Mouse (Mus musculus) layer of hippocampus, adult 18-20 months (tissue): Measurements from ENCODE around the gene Stra8. TPM values are rescaled to one million over a fixed set of nuclear protein-coding genes. Genes with fewer than 3 reads are reported as not detected.

Source experiments
- DNase-seq, 2 experiments: peaks; one replicate each; pipeline ENCODE4 v3.0.0; 2022; ENCODE audit warnings: low spot score in 2 of 2
- total RNA-seq, 2 experiments: library from RNA; stranded (reverse); gene quantifications; 2 replicates each; pipeline ENCODE4 v1.2.3; 2021

Gene Stra8
- total RNA-seq, 2 experiments from 2014 or later: not detected

GRCm38 (mm10) chr6:34939451-34939850, 19.5 kb downstream of the Stra8 start:
- DNase-seq: no peak

GRCm38 (mm10) chr6:34941496-34941895, 21.5 kb downstream of the Stra8 start:
- DNase-seq: no peak

- DNase-seq: no peak
Measured at GRCm38 (mm10) chr6:34942446-34942845, 22.5 kb downstream of the Stra8 start.

GRCm38 (mm10) chr6:34943499-34943898, 23.5 kb downstream of the Stra8 start:
- DNase-seq: no peak

- no peak for DNase-seq
Measured at GRCm38 (mm10) chr6:34946486-34947079, 26.6 kb downstream of the Stra8 start.

GRCm38 (mm10) chr6:34948461-34948860, 28.5 kb downstream of the Stra8 start:
- peak in 1 of 2 experiments; percentile 7 for DNase-seq

- DNase-seq: no peak
Measured at GRCm38 (mm10) chr6:34951518-34951917, 31.6 kb downstream of the Stra8 start.

- DNase-seq: no peak
Measured at GRCm38 (mm10) chr6:34951956-34952667, 32.1 kb downstream of the Stra8 start.

- DNase-seq: no peak
Measured at GRCm38 (mm10) chr6:34954926-34955861, 35.2 kb downstream of the Stra8 start.

- no peak for DNase-seq
Measured at GRCm38 (mm10) chr6:34955862-34956241, 35.9 kb downstream of the Stra8 start.

GRCm38 (mm10) chr6:34959131-34959530, 39.2 kb downstream of the Stra8 start:
- DNase-seq: no peak

GRCm38 (mm10) chr6:34964550-34964949, 44.6 kb downstream of the Stra8 start:
- DNase-seq: no peak

GRCm38 (mm10) chr6:34965819-34966539, 46.0 kb downstream of the Stra8 start:
- no peak for DNase-seq

GRCm38 (mm10) chr6:34971181-34971580, 51.2 kb downstream of the Stra8 start:
- DNase-seq: no peak

GRCm38 (mm10) chr6:34979291-34979690, 59.3 kb downstream of the Stra8 start:
- no peak for DNase-seq

- no peak for DNase-seq
Measured at GRCm38 (mm10) chr6:34980661-34981060, 60.7 kb downstream of the Stra8 start.

GRCm38 (mm10) chr6:34987085-34987645, 67.2 kb downstream of the Stra8 start:
- no peak for DNase-seq

GRCm38 (mm10) chr6:34988081-34988761, 68.3 kb downstream of the Stra8 start, which contains the start of gene Slc23a4:
Gene Slc23a4, minus strand, starts transcription at chr6:34988404.
- no peak for DNase-seq
